Mouse (Mus musculus): Measurements from ENCODE around the gene Plppr3.

GRCm38 (mm10) chr10:79912412-79912811 lies 38.0 kb upstream of the Plppr3 start:
- no peak for TF ChIP-seq CTCF (IDR thresholded peaks at IDR 0.05; ENCODE audit: extremely low read depth, insufficient read depth, insufficient read length, insufficient replicate concordance)
- no peak for TF ChIP-seq POLR2A (IDR thresholded peaks at IDR 0.05; ENCODE audit: low read depth, low read length)

Data from spleen, adult 2 months (tissue).